Mouse (Mus musculus): ENCODE data around the gene Pgm5. TPM values are rescaled to one million over a fixed set of nuclear protein-coding genes. Genes with fewer than 3 reads are reported as not detected.

Pgm5 gene
- polyA plus RNA-seq, 1 experiment: 0.83 TPM

GRCm38 (mm10) chr19:24676429-24676828 lies 185.2 kb downstream of the Pgm5 start:
- no peak overlapping the region for H3K4me3 ChIP-seq (ENCODE audit: insufficient read depth, low read length)
- no peaks in the 10 kb centered on the region; the same call in 1 of the 2 replicates for H3K4me1 ChIP-seq (ENCODE audit: control insufficient read depth, insufficient read depth, low read length)
- no peak overlapping the region for H3K27ac ChIP-seq (ENCODE audit: insufficient read depth, low read depth, low read length)
- TF ChIP-seq POLR2A (IDR thresholded peaks at IDR 0.05; ENCODE audit: borderline replicate concordance, low read depth, low read length) (no peak), CTCF (IDR thresholded peaks at IDR 0.05; ENCODE audit: low read depth, low read length) (no peak)

- TF ChIP-seq CTCF (IDR thresholded peaks at IDR 0.05; ENCODE audit: low read depth, low read length): no peak
- TF ChIP-seq POLR2A (IDR thresholded peaks at IDR 0.05; ENCODE audit: borderline replicate concordance, low read depth, low read length): no peak
- no peak within 1 kb of the TSS for H3K4me3 ChIP-seq (ENCODE audit: insufficient read depth, low read length)
- H3K27ac ChIP-seq (ENCODE audit: insufficient read depth, low read depth, low read length): no peak within 1 kb of the TSS
- H3K4me1 ChIP-seq (ENCODE audit: control insufficient read depth, insufficient read depth, low read length): no peaks in the 10 kb centered on the region; the same call in 1 of the 2 replicates
Observed at GRCm38 (mm10) chr19:24673762-24674161, 187.9 kb downstream of the Pgm5 start, which contains the start of gene Tmem252. TSS of gene Tmem252 (plus strand) at chr19:24674008.

GRCm38 (mm10) chr19:24673331-24673730 lies 188.3 kb downstream of the Pgm5 start:
- no peak for TF ChIP-seq CTCF (IDR thresholded peaks at IDR 0.05; ENCODE audit: low read depth, low read length)
- TF ChIP-seq POLR2A (IDR thresholded peaks at IDR 0.05; ENCODE audit: borderline replicate concordance, low read depth, low read length): no peak
- Histone ChIP-seq H3K4me1 (ENCODE audit: control insufficient read depth, insufficient read depth, low read length) (no peaks in the 10 kb centered on the region; the same call in 1 of the 2 replicates), H3K4me3 (ENCODE audit: insufficient read depth, low read length) (no peak overlapping the region), H3K27ac (ENCODE audit: insufficient read depth, low read depth, low read length) (no peak overlapping the region)

GRCm38 (mm10) chr19:24672366-24672960 lies 189.2 kb downstream of the Pgm5 start:
- no peak for TF ChIP-seq CTCF (IDR thresholded peaks at IDR 0.05; ENCODE audit: low read depth, low read length)
- no peak for TF ChIP-seq POLR2A (IDR thresholded peaks at IDR 0.05; ENCODE audit: borderline replicate concordance, low read depth, low read length)
- Histone ChIP-seq H3K4me1 (ENCODE audit: control insufficient read depth, insufficient read depth, low read length) (no peaks in the 10 kb centered on the region; the same call in 1 of the 2 replicates), H3K4me3 (ENCODE audit: insufficient read depth, low read length) (no peak overlapping the region), H3K27ac (ENCODE audit: insufficient read depth, low read depth, low read length) (no peak overlapping the region)

GRCm38 (mm10) chr19:24671571-24671970 lies 190.1 kb downstream of the Pgm5 start:
- Histone ChIP-seq H3K27ac (ENCODE audit: insufficient read depth, low read depth, low read length) (no peak overlapping the region), H3K4me3 (ENCODE audit: insufficient read depth, low read length) (no peak overlapping the region), H3K4me1 (ENCODE audit: control insufficient read depth, insufficient read depth, low read length) (no peaks in the 10 kb centered on the region; the same call in 1 of the 2 replicates)
- no peak for TF ChIP-seq CTCF (IDR thresholded peaks at IDR 0.05; ENCODE audit: low read depth, low read length)
- no peak for TF ChIP-seq POLR2A (IDR thresholded peaks at IDR 0.05; ENCODE audit: borderline replicate concordance, low read depth, low read length)

- Histone ChIP-seq H3K4me3 (ENCODE audit: insufficient read depth, low read length) (no peak overlapping the region), H3K27ac (ENCODE audit: insufficient read depth, low read depth, low read length) (no peak overlapping the region), H3K4me1 (ENCODE audit: control insufficient read depth, insufficient read depth, low read length) (no peaks in the 10 kb centered on the region; the same call in 1 of the 2 replicates)
- TF ChIP-seq POLR2A (IDR thresholded peaks at IDR 0.05; ENCODE audit: borderline replicate concordance, low read depth, low read length) (no peak), CTCF (IDR thresholded peaks at IDR 0.05; ENCODE audit: low read depth, low read length) (no peak)
Observed at GRCm38 (mm10) chr19:24667527-24667926, 194.1 kb downstream of the Pgm5 start.

- H3K4me1 ChIP-seq (ENCODE audit: control insufficient read depth, insufficient read depth, low read length): no peaks in the 10 kb centered on the region
- no peak overlapping the region for H3K4me3 ChIP-seq (ENCODE audit: insufficient read depth, low read length)
- TF ChIP-seq CTCF (IDR thresholded peaks at IDR 0.05; ENCODE audit: low read depth, low read length) (no peak), POLR2A (IDR thresholded peaks at IDR 0.05; ENCODE audit: borderline replicate concordance, low read depth, low read length) (no peak)
- no peak overlapping the region for H3K27ac ChIP-seq (ENCODE audit: insufficient read depth, low read depth, low read length)
Observed at GRCm38 (mm10) chr19:24665771-24666170, 195.9 kb downstream of the Pgm5 start.

GRCm38 (mm10) chr19:24662346-24662745 lies 199.3 kb downstream of the Pgm5 start:
- Histone ChIP-seq H3K27ac (ENCODE audit: insufficient read depth, low read depth, low read length) (no peak overlapping the region), H3K4me3 (ENCODE audit: insufficient read depth, low read length) (no peak overlapping the region), H3K4me1 (ENCODE audit: control insufficient read depth, insufficient read depth, low read length) (no peaks in the 10 kb centered on the region)
- no peak for TF ChIP-seq POLR2A (IDR thresholded peaks at IDR 0.05; ENCODE audit: borderline replicate concordance, low read depth, low read length)
- no peak for TF ChIP-seq CTCF (IDR thresholded peaks at IDR 0.05; ENCODE audit: low read depth, low read length)

- 0 out of 2 replicates have a peak, but pooled peaks cover 2% of the 10 kb centered on the region for H3K4me1 ChIP-seq (ENCODE audit: control insufficient read depth, insufficient read depth, low read length)
- H3K4me3 ChIP-seq (ENCODE audit: insufficient read depth, low read length): no peak overlapping the region
- TF ChIP-seq CTCF (IDR thresholded peaks at IDR 0.05; ENCODE audit: low read depth, low read length) (no peak), POLR2A (IDR thresholded peaks at IDR 0.05; ENCODE audit: borderline replicate concordance, low read depth, low read length) (no peak)
- no peak overlapping the region for H3K27ac ChIP-seq (ENCODE audit: insufficient read depth, low read depth, low read length)
Observed at GRCm38 (mm10) chr19:24656981-24657380, 204.7 kb downstream of the Pgm5 start.

- Histone ChIP-seq H3K27ac (ENCODE audit: insufficient read depth, low read depth, low read length) (no peak overlapping the region), H3K4me3 (ENCODE audit: insufficient read depth, low read length) (no peak overlapping the region), H3K4me1 (ENCODE audit: control insufficient read depth, insufficient read depth, low read length) (0 out of 2 replicates have a peak, but pooled peaks cover 2% of the 10 kb centered on the region)
- TF ChIP-seq CTCF (IDR thresholded peaks at IDR 0.05; ENCODE audit: low read depth, low read length): no peak
- TF ChIP-seq POLR2A (IDR thresholded peaks at IDR 0.05; ENCODE audit: borderline replicate concordance, low read depth, low read length): no peak
Observed at GRCm38 (mm10) chr19:24653230-24653799, 208.3 kb downstream of the Pgm5 start.

Measured in bone marrow macrophage, adult 2 months (primary cell).